Mouse (Mus musculus) forebrain, embryonic 11.5 days (tissue): ENCODE results near the gene Hoxd8. TPM values are rescaled to one million over a fixed set of nuclear protein-coding genes. Genes with fewer than 3 reads are reported as not detected.

ENCODE experiments used
- ATAC-seq: fragments of 200-750 bp; cut with Nextera tagmentation; replicated peaks from 2 replicates; pipeline ENCODE4 v1.8.0; 2017; ENCODE audit warnings: moderate TSS enrichment; ENCODE audit not compliant: low FRiP score
- DNase-seq: peaks from one replicate; pipeline ENCODE4 v3.0.0-alpha.2; 2017; ENCODE audit warnings: low spot score
- H3K27ac ChIP-seq: fragments of 300-500 bp; sonication (generic); 2 replicates; pipeline ENCODE4 v1.5.1; 2014; ENCODE audit warnings: low read depth, low read length
- H3K27me3 ChIP-seq: fragments of 300-500 bp; sonication (generic); 2 replicates; pipeline ENCODE4 v1.6.1; 2014; ENCODE audit warnings: mild to moderate bottlenecking, low read length, mixed read lengths; ENCODE audit not compliant: control insufficient read depth, insufficient read depth
- H3K36me3 ChIP-seq: fragments of 300-500 bp; sonication (generic); 2 replicates; pipeline ENCODE4 v1.6.1; 2014; ENCODE audit warnings: mild to moderate bottlenecking, low read length, moderate library complexity, mixed read lengths; ENCODE audit not compliant: control insufficient read depth, insufficient read depth
- H3K4me1 ChIP-seq: fragments of 300-500 bp; sonication (generic); replicated peaks from 2 replicates; pipeline ENCODE4 v1.6.1; 2014; ENCODE audit warnings: low read length, mixed read lengths; ENCODE audit not compliant: control insufficient read depth, insufficient read depth
- H3K4me2 ChIP-seq: fragments of 300-500 bp; sonication (generic); 2 replicates; pipeline ENCODE4 v1.6.1; 2014; ENCODE audit warnings: low read depth, mild to moderate bottlenecking, low read length, moderate library complexity, mixed read lengths; ENCODE audit not compliant: severe bottlenecking
- H3K4me3 ChIP-seq: fragments of 300-500 bp; sonication (generic); 2 replicates; pipeline ENCODE4 v1.5.1; 2014; ENCODE audit warnings: low read depth, low read length
- H3K9ac ChIP-seq: fragments of 300-500 bp; sonication (generic); 2 replicates; pipeline ENCODE4 v1.6.1; 2014; ENCODE audit warnings: low read length
- H3K9me3 ChIP-seq: fragments of 300-500 bp; sonication (generic); 2 replicates; pipeline ENCODE4 v1.6.1; 2016; ENCODE audit warnings: low read length, mixed read lengths; ENCODE audit not compliant: control insufficient read depth
- WGBS: fragments of 180-500 bp; shearing (Covaris S2); extraction: QIAGEN DNeasy Blood & Tissue Kit; methylation state at CpG from one replicate; pipeline ENCODE4 v1.1.7; 2014; 5-methylcytosine and 5-hydroxymethylcytosine counted together
- polyA plus RNA-seq: library from polyadenylated mRNA; unstranded; fragments of >200 nt; fragmentation: Nextera tagmentation; extraction: Ambion mirVana; gene quantifications from 2 replicates; pipeline ENCODE4 v1.2.1, GENCODE M21; 2014

Gene Hoxd8
- polyA plus RNA-seq, 1 experiment from 2014 or later, result not detected

GRCm38 (mm10) chr2:74730331-74730730, 25.9 kb downstream of the Hoxd8 start:
- DNase-seq (no peak), ATAC-seq (no peak)
- Histone ChIP-seq H3K4me3 (no peak overlapping the region), H3K9me3 (no peaks in the 10 kb centered on the region), H3K9ac (no peak overlapping the region), H3K27ac (no peak overlapping the region), H3K4me1 (peaks cover 4% of the 10 kb centered on the region; the same call in 1 of the 2 replicates), H3K36me3 (no peaks in the 10 kb centered on the region), H3K4me2 (no peak overlapping the region), H3K27me3 (peaks cover 96% of the 10 kb centered on the region)
- 2% methylated on average over 8 of the region's 8 CpGs for WGBS

GRCm38 (mm10) chr2:74731055-74731454, 26.6 kb downstream of the Hoxd8 start:
- ATAC-seq, result no peak
- Histone ChIP-seq H3K9me3 (no peaks in the 10 kb centered on the region), H3K36me3 (no peaks in the 10 kb centered on the region), H3K4me3 (no peak overlapping the region), H3K27ac (no peak overlapping the region), H3K4me2 (no peak overlapping the region), H3K4me1 (peaks cover 6% of the 10 kb centered on the region), H3K9ac (no peak overlapping the region), H3K27me3 (peaks cover 96% of the 10 kb centered on the region)
- DNase-seq, result peak; percentile 29

- no peak overlapping the region for H3K4me2 ChIP-seq
- H3K27ac ChIP-seq, result no peak overlapping the region
- H3K36me3 ChIP-seq, result no peaks in the 10 kb centered on the region
- 3% methylated on average over 9 of the region's 9 CpGs for WGBS
- H3K9me3 ChIP-seq, result no peaks in the 10 kb centered on the region
- H3K4me3 ChIP-seq, result no peak overlapping the region
- H3K27me3 ChIP-seq, result peaks cover 96% of the 10 kb centered on the region
- peaks cover 9% of the 10 kb centered on the region for H3K4me1 ChIP-seq
- ATAC-seq (no peak), DNase-seq (peak; percentile 41)
- no peak overlapping the region for H3K9ac ChIP-seq
Observed at GRCm38 (mm10) chr2:74731799-74732512, 27.5 kb downstream of the Hoxd8 start.

DNA sequence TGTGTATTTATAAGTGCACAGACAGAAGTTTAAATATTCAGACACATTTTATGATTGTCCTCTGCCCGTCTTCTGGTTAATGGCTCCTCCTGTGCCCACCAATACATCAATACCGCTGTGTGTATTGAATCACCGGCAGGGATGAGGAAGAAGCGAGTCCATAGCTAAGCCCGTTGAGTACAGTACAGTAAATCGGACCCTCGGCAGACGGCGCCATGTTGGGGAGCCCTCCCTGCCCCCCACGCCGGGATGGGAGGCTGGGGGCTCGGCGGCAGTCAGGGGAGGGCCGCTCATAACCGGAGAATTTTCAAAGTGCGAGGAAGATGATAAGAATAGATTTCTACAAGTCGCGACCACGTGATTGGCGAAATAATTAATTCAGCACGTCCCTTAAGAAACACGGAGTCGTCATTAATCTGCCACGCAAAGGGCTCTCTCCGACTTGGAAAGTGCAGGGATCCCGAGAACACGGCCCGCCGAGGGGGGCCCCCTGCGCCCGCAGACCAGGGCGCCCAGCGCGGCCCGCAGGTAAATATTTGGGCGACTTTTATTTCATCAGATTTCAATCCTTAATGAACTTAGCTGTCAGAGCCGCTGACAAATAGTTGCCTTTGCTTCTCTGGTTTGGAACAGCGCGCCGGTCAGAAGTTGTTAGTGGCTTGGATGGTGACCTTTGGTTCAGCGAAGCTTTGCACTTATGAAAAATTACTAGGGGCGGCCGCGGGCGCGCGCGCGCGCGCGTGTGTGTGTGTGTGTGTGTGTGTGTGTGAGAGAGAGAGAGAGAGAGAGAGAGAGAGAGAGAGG, 28.3 kb downstream of the Hoxd8 start:
- Histone ChIP-seq H3K4me3 (no peak overlapping the region), H3K27me3 (peaks cover 96% of the 10 kb centered on the region), H3K9me3 (no peaks in the 10 kb centered on the region), H3K4me2 (no peak overlapping the region), H3K4me1 (peaks cover 5% of the 10 kb centered on the region; the same call in 1 of the 2 replicates), H3K36me3 (no peaks in the 10 kb centered on the region), H3K9ac (no peak overlapping the region), H3K27ac (no peak overlapping the region)
- ATAC-seq, result no peak
- peak; percentile 51 for DNase-seq
- WGBS, result 2% methylated on average over 52 of the region's 52 CpGs

DNA sequence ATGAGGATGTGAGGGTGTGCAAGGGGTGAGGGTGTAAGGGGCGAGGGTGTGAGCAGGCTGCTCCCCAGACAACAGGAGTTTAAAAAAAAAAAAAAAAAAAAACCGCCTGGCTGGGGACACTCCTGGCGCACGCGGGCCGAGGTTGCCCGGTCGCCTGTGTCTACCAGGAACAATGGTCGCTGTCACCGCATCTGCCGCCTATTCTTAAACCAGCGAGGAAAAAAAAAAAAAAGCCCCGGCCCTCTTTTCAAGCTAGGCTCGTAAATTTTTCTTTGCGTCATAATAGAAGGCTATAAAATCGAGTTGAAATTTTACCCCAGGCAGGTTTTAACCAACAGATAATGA, 28.9 kb downstream of the Hoxd8 start:
- Histone ChIP-seq H3K36me3 (no peaks in the 10 kb centered on the region), H3K9ac (no peak overlapping the region), H3K4me2 (no peak overlapping the region), H3K27me3 (peaks cover 96% of the 10 kb centered on the region), H3K4me1 (peaks cover 5% of the 10 kb centered on the region; the same call in 1 of the 2 replicates), H3K27ac (no peak overlapping the region), H3K4me3 (no peak overlapping the region), H3K9me3 (no peaks in the 10 kb centered on the region)
- no peak for ATAC-seq
- WGBS, result 2% methylated on average over 16 of the region's 16 CpGs
- peak; percentile 49 for DNase-seq

- peak; percentile 56 for DNase-seq
- Histone ChIP-seq H3K27ac (no peak overlapping the region), H3K27me3 (peaks cover 96% of the 10 kb centered on the region), H3K36me3 (no peaks in the 10 kb centered on the region), H3K4me2 (no peak overlapping the region), H3K4me3 (no peak overlapping the region), H3K9ac (no peak overlapping the region), H3K4me1 (peaks cover 5% of the 10 kb centered on the region; the same call in 1 of the 2 replicates), H3K9me3 (no peaks in the 10 kb centered on the region)
- WGBS, result 2% methylated on average over 6 of the region's 6 CpGs
- ATAC-seq, result no peak
Observed at GRCm38 (mm10) chr2:74733765-74734164, 29.4 kb downstream of the Hoxd8 start.

GRCm38 (mm10) chr2:74734451-74734850, 30.0 kb downstream of the Hoxd8 start:
- ATAC-seq (no peak), DNase-seq (peak; percentile 52)
- H3K36me3 ChIP-seq, result no peaks in the 10 kb centered on the region
- peaks cover 5% of the 10 kb centered on the region; the same call in 1 of the 2 replicates for H3K4me1 ChIP-seq
- WGBS, result 2% methylated on average over 13 of the region's 13 CpGs
- no peak overlapping the region for H3K4me2 ChIP-seq
- no peak overlapping the region for H3K9ac ChIP-seq
- no peaks in the 10 kb centered on the region for H3K9me3 ChIP-seq
- no peak overlapping the region for H3K4me3 ChIP-seq
- H3K27me3 ChIP-seq, result peaks cover 96% of the 10 kb centered on the region
- H3K27ac ChIP-seq, result no peak overlapping the region

- H3K27me3 ChIP-seq, result peaks cover 98% of the 10 kb centered on the region
- no peaks in the 10 kb centered on the region for H3K36me3 ChIP-seq
- no peak overlapping the region for H3K27ac ChIP-seq
- H3K9me3 ChIP-seq, result no peaks in the 10 kb centered on the region
- H3K4me1 ChIP-seq, result peaks cover 5% of the 10 kb centered on the region; the same call in 1 of the 2 replicates
- DNase-seq (peak; percentile 61), ATAC-seq (no peak)
- H3K9ac ChIP-seq, result no peak overlapping the region
- under 1% methylated on average over 27 of the region's 27 CpGs for WGBS
- H3K4me3 ChIP-seq, result no peak overlapping the region
- no peak overlapping the region for H3K4me2 ChIP-seq
Observed at GRCm38 (mm10) chr2:74734996-74735811, 30.8 kb downstream of the Hoxd8 start.
